Mouse (Mus musculus) lung, postnatal 0 days (tissue): ENCODE results near the gene Ivl. TPM values are rescaled to one million over a fixed set of nuclear protein-coding genes. Genes with fewer than 3 reads are reported as not detected.

Experiments
- ATAC-seq: fragments of 200-750 bp; cut with Nextera tagmentation; 2 replicates; pipeline ENCODE4 v1.8.0; 2017; ENCODE audit warnings: moderate library complexity
- DNase-seq: peaks from one replicate; pipeline ENCODE4 v3.0.0-alpha.2; 2016; ENCODE audit warnings: low spot score
- H3K27ac ChIP-seq: fragments of 300-500 bp; sonication (generic); 2 replicates; pipeline ENCODE4 v1.5.1; 2014; ENCODE audit warnings: antibody characterized with exemption, mild to moderate bottlenecking, low read length, mixed read lengths
- H3K27me3 ChIP-seq: fragments of 300-500 bp; sonication (generic); replicated peaks from 2 replicates; pipeline ENCODE4 v1.6.1; 2014; ENCODE audit warnings: low read length, mixed read lengths; ENCODE audit not compliant: insufficient read depth
- H3K36me3 ChIP-seq: fragments of 300-500 bp; sonication (generic); 2 replicates; pipeline ENCODE4 v1.6.1; 2014; ENCODE audit warnings: low read length, mixed read lengths; ENCODE audit not compliant: insufficient read depth
- H3K4me1 ChIP-seq: fragments of 300-500 bp; sonication (generic); 2 replicates; pipeline ENCODE4 v1.6.1; 2014; ENCODE audit warnings: antibody characterized with exemption, low read depth, low read length, mixed read lengths; ENCODE audit not compliant: insufficient read depth
- H3K4me2 ChIP-seq: fragments of 300-500 bp; sonication (generic); replicated peaks from 2 replicates; pipeline ENCODE4 v1.6.1; 2014; ENCODE audit warnings: low read depth, mild to moderate bottlenecking, low read length, moderate library complexity, mixed read lengths
- H3K4me3 ChIP-seq: fragments of 300-500 bp; sonication (generic); 2 replicates; pipeline ENCODE4 v1.5.1; 2014; ENCODE audit warnings: low read depth, low read length
- H3K9ac ChIP-seq: fragments of 300-500 bp; sonication (generic); replicated peaks from 2 replicates; pipeline ENCODE4 v1.6.1; 2014; ENCODE audit warnings: low read depth, mild to moderate bottlenecking
- H3K9me3 ChIP-seq: fragments of 300-500 bp; sonication (generic); 2 replicates; pipeline ENCODE4 v1.6.1; 2016; ENCODE audit warnings: low read length, mixed read lengths
- CTCF ChIP-seq: IDR thresholded peaks from 2 replicates; pipeline ENCODE4 v1.5.1; 2016; ENCODE audit warnings: antibody characterized with exemption, mild to moderate bottlenecking
- EP300 ChIP-seq: IDR thresholded peaks from 2 replicates; pipeline ENCODE4 v1.6.1; 2016; ENCODE audit warnings: antibody characterized with exemption, mild to moderate bottlenecking, control low read depth
- WGBS: fragments of 180-500 bp; shearing (Covaris S2); extraction: QIAGEN DNeasy Blood & Tissue Kit; methylation state at CpG from one replicate; pipeline ENCODE4 v1.1.7; 2014; 5-methylcytosine and 5-hydroxymethylcytosine counted together
- polyA plus RNA-seq: library from polyadenylated mRNA; unstranded; fragments of >200 nt; fragmentation: Nextera tagmentation; extraction: Ambion mirVana; gene quantifications from 2 replicates; pipeline ENCODE4 v1.2.1, GENCODE M21; 2015

The Ivl gene
- polyA plus RNA-seq, result 2.2 and 3.4 TPM in 2 replicates

- peak within 1 kb of the TSS; percentile 44; the same call in 1 of the 2 replicates for H3K27ac ChIP-seq
- no peaks in the 10 kb centered on the region for H3K4me1 ChIP-seq
- WGBS, result 45% methylated on average over 1 of the region's 1 CpGs
- H3K36me3 ChIP-seq, result no peaks in the 10 kb centered on the region
- ATAC-seq (peak; percentile 68), DNase-seq (peak; percentile 35)
- no peaks in the 10 kb centered on the region for H3K27me3 ChIP-seq
- H3K9ac ChIP-seq, result no peak within 1 kb of the TSS
- no peak for TF ChIP-seq CTCF
- TF ChIP-seq EP300, result no peak
- H3K4me2 ChIP-seq, result no peak within 1 kb of the TSS
- H3K4me3 ChIP-seq, result no peak within 1 kb of the TSS
- H3K9me3 ChIP-seq, result no peaks in the 10 kb centered on the region
Measured at GRCm38 (mm10) chr3:92573449-92574041, at the start of gene Ivl. Ivl (minus strand) TSS chr3:92573735.

GRCm38 (mm10) chr3:92621560-92621959 is 48.0 kb upstream of the Ivl start, which contains the start of gene Lce6a:
Lce6a (minus strand) TSS chr3:92621660.
- H3K27ac ChIP-seq, result no peak within 1 kb of the TSS
- H3K4me1 ChIP-seq, result no peaks in the 10 kb centered on the region
- H3K27me3 ChIP-seq, result no peaks in the 10 kb centered on the region
- TF ChIP-seq CTCF (no peak), EP300 (no peak)
- no peak within 1 kb of the TSS for H3K4me3 ChIP-seq
- 43% methylated on average over 2 of the region's 2 CpGs for WGBS
- no peak within 1 kb of the TSS for H3K4me2 ChIP-seq
- no peaks in the 10 kb centered on the region for H3K36me3 ChIP-seq
- no peak within 1 kb of the TSS for H3K9ac ChIP-seq
- ATAC-seq (no peak), DNase-seq (no peak)
- H3K9me3 ChIP-seq, result no peaks in the 10 kb centered on the region

DNA sequence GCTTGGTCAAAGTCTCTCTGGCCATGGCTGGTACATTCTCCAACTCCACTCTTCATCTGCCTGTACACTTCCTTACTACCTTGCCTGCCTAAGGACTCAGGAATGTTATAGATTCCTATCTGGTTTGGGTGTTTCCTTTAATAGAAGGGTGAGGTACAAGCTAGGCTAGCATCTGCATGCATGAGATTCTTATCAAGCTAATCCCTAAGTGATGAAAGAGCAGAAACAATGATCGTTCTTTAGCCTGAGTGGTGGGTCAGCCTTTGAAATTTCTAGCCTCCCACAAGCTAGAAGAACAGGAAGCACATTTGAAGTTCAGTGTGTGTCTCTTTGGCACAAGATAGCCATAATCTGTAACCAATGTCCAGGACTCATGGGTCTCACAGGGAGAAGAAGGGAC is 36.3 kb upstream of the Ivl start:
- WGBS, result 44% methylated on average over 1 of the region's 1 CpGs
- no peaks in the 10 kb centered on the region for H3K9me3 ChIP-seq
- no peaks in the 10 kb centered on the region for H3K4me1 ChIP-seq
- H3K4me3 ChIP-seq, result no peak overlapping the region
- no peak overlapping the region for H3K4me2 ChIP-seq
- DNase-seq, result no peak
- no peaks in the 10 kb centered on the region for H3K36me3 ChIP-seq
- H3K27me3 ChIP-seq, result no peaks in the 10 kb centered on the region
- H3K9ac ChIP-seq, result no peak overlapping the region
- ATAC-seq, result no peak
- H3K27ac ChIP-seq, result no peak overlapping the region
- TF ChIP-seq EP300 (no peak), CTCF (no peak)

- ATAC-seq (no peak), DNase-seq (no peak)
- Histone ChIP-seq H3K4me3 (no peak within 1 kb of the TSS), H3K9ac (no peak within 1 kb of the TSS), H3K4me1 (no peaks in the 10 kb centered on the region), H3K36me3 (no peaks in the 10 kb centered on the region), H3K27ac (no peak within 1 kb of the TSS), H3K27me3 (no peaks in the 10 kb centered on the region), H3K9me3 (no peaks in the 10 kb centered on the region), H3K4me2 (no peak within 1 kb of the TSS)
- TF ChIP-seq EP300 (no peak), CTCF (no peak)
Measured at GRCm38 (mm10) chr3:92607392-92607791, 33.9 kb upstream of the Ivl start, which contains the start of gene 2210017I01Rik. 2210017I01Rik (minus strand) TSS chr3:92607492.

GRCm38 (mm10) chr3:92602169-92602568 is 28.6 kb upstream of the Ivl start:
- no peaks in the 10 kb centered on the region for H3K36me3 ChIP-seq
- no peak overlapping the region for H3K4me2 ChIP-seq
- H3K9me3 ChIP-seq, result no peaks in the 10 kb centered on the region
- no peaks in the 10 kb centered on the region for H3K4me1 ChIP-seq
- no peak overlapping the region for H3K27ac ChIP-seq
- 34% methylated on average over 1 of the region's 1 CpGs for WGBS
- H3K4me3 ChIP-seq, result no peak overlapping the region
- ATAC-seq (no peak), DNase-seq (peak; percentile 43)
- H3K9ac ChIP-seq, result no peak overlapping the region
- no peaks in the 10 kb centered on the region for H3K27me3 ChIP-seq
- no peak for TF ChIP-seq EP300
- TF ChIP-seq CTCF, result peak; percentile 40

- no peak for ATAC-seq
- Histone ChIP-seq H3K9ac (no peak overlapping the region), H3K4me2 (no peak overlapping the region), H3K4me3 (no peak overlapping the region), H3K9me3 (no peaks in the 10 kb centered on the region), H3K36me3 (no peaks in the 10 kb centered on the region), H3K4me1 (no peaks in the 10 kb centered on the region), H3K27me3 (no peaks in the 10 kb centered on the region), H3K27ac (no peak overlapping the region)
- TF ChIP-seq CTCF (peak; percentile 42), EP300 (no peak)
- 42% methylated on average over 1 of the region's 1 CpGs for WGBS
- peak; percentile 6 for DNase-seq
Measured at GRCm38 (mm10) chr3:92600456-92600855, 26.9 kb upstream of the Ivl start.

- ATAC-seq (no peak), DNase-seq (no peak)
- Histone ChIP-seq H3K27ac (no peak overlapping the region), H3K4me1 (no peaks in the 10 kb centered on the region), H3K4me2 (no peak overlapping the region), H3K9ac (no peak overlapping the region), H3K27me3 (no peaks in the 10 kb centered on the region), H3K36me3 (no peaks in the 10 kb centered on the region), H3K4me3 (no peak overlapping the region), H3K9me3 (no peaks in the 10 kb centered on the region)
- no peak for TF ChIP-seq CTCF
Measured at GRCm38 (mm10) chr3:92599973-92600372, 26.4 kb upstream of the Ivl start.
